Mouse (Mus musculus) G1E (cell line): ENCODE data around the gene Sema7a.

Experiments used
- CTCF ChIP-seq: IDR thresholded peaks from 2 replicates; pipeline ENCODE4 v1.5.1; 2012; ENCODE audit warnings: low read depth, low read length, inconsistent platforms, mixed read lengths
- GATA2 ChIP-seq: IDR thresholded peaks from 2 replicates; pipeline ENCODE4 v1.6.1; 2012; ENCODE audit warnings: low read depth, low read length, inconsistent platforms, borderline replicate concordance
- POLR2AphosphoS5 ChIP-seq: IDR thresholded peaks from 2 replicates; pipeline ENCODE4 v1.6.1; 2012; ENCODE audit warnings: low read depth, low read length, inconsistent platforms; ENCODE audit not compliant: insufficient replicate concordance

- TF ChIP-seq CTCF (no peak), POLR2AphosphoS5 (no peak), GATA2 (no peak)
These were observed 24.8 kb downstream of the Sema7a start for GRCm38 (mm10) chr9:57964528-57965250.
